Mouse (Mus musculus) right cerebral cortex, adult 18-20 months (tissue): Measurements from ENCODE around the gene Sfxn2.

Experiments
- DNase-seq: peaks from one replicate; pipeline ENCODE4 v3.0.0; 2022; ENCODE audit warnings: mixed read lengths

The Sfxn2 gene

DNA sequence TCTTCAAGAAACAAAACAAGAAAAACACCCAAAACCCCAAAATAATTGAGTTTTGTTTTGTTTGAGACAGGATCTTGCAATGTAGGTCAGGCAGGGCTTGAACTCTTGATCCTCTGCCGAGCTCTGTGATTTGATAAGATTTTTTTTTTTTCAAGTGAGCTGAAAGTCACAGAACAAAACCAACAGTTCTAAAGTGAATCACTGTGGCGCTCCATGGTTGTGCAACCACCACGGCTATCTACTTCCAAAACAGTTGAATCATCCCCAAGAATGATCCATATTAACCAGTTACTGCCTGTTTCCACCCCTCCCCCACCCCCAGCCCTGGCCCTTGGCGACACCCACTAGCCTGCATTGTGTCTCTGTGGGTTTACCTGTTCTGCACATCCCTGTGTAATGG, 27.2 kb downstream of the Sfxn2 start:
- DNase-seq = no peak

GRCm38 (mm10) chr19:46601491-46601890, 28.3 kb downstream of the Sfxn2 start:
- DNase-seq = no peak

DNA sequence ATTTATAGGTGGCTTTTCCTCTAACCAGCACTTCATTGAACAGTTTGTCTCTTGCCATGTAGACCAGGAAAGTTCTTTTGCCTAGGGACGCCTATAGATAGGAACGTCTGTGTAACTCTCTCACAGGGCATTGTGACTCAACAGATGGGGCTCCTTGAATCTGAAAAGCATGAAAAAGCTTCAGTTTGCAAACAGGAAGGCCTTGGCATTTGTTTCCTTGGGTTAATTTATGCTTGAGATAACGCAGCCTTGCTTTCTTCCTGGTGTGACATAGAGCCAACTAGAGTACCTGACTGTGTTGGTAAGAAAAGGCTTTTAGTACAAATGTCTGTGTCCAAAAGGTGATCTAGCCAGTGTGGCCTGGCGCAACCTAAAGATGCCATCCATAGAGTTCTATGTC, 29.2 kb downstream of the Sfxn2 start:
- DNase-seq = no peak

DNA sequence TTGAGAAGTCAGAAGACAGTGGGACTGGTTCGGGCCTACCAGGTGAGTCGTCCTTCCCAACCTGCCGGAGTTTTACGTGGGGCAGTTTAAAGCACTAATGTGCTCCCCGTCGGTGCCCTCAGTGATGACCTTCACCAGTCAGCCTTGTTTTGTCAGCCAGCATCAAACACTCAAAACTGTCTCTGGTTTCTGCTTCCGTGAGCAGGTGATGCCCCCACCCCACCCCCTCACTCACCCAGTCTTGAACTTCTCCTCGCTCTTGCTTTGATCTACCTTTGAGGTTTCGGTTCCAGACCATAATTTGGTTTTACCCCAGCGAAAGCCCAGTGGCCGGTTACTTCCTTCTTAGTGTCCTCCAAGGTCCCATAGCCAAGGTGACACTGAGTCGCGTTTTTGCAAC, 33.6 kb downstream of the Sfxn2 start:
- DNase-seq = no peak

DNA sequence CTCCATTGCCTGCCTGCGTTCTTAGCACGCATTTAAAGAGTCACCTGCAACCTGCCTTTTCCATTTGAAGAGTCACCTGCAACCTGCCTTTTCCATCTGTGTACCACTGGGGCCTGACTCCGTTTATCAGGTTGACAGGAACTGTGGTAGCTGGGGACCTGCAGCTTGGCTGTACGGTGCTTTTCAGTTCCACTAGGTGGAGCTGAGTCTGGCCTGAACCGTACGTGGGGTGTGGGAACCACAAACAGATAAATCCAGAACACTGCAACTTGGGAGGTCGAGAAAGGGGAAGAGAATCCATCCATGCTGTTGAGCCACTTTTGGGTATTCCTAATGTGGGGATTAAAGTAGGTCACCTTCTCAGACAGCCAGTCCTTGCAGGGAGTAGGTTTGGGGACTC, 34.3 kb downstream of the Sfxn2 start:
- DNase-seq = peak; percentile 28

DNA sequence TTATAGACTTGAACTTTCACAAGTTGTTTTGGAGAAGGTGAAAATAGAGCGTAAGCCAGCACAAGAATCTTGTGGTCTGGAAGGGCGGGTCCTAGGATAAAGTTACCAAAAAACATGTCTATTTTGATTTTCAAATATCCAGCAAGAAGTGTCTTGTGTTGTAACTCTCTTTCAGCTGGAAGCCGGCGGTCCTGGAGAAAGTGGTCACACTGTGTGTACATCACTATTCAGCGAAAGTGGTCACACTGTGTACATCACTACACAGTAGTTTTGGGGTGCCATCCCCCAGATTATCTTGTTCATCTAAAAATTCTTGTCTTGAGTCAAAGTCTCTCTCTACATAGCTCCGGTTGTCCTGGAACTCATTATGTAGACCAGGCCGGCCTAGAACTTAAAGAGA, 35.0 kb downstream of the Sfxn2 start:
- no peak for DNase-seq

DNA sequence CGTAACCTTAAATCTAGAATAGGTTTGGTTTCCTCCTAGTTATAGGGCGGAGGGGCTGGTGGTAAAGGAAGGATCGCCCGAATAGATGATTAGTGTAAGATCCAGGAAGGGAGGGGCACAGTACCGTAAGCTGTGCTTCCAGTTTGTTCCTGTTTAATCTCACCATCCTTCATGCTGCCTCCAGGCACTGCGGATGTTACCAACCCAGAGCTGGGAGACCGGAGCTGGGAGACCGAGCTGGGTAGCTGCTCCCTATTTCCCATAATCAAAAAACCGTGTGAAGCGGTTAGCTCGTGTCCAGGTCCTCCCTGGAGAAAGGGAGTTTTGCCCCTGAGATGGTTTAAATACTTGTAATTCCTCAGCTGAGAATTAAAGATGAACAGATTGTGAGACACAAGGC, 43.2 kb downstream of the Sfxn2 start:
- no peak for DNase-seq

DNA sequence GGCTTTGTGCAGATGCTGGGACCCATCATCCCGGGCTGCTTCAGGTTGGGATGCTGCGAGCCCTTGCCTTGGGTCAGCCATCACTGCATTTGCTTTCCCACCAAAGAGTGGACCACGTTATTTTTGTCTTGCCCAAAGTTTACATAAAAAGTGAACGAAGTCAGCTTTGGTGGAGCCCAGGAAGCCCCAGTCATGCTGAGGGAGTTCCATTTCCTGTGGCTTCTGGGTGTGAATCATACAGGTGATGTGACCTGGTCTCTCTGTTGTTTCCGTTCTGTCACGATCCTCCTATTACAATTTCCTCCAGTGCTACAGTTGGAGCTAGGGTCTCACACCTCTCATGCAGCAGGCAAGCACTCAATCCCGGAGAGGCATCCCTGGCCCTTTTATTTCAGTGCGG, 44.2 kb downstream of the Sfxn2 start:
- DNase-seq = no peak

- no peak for DNase-seq
Measured at GRCm38 (mm10) chr19:46618322-46618721, 45.2 kb downstream of the Sfxn2 start.

- DNase-seq = peak; percentile 33
Measured at GRCm38 (mm10) chr19:46619001-46619400, 45.8 kb downstream of the Sfxn2 start.

DNA sequence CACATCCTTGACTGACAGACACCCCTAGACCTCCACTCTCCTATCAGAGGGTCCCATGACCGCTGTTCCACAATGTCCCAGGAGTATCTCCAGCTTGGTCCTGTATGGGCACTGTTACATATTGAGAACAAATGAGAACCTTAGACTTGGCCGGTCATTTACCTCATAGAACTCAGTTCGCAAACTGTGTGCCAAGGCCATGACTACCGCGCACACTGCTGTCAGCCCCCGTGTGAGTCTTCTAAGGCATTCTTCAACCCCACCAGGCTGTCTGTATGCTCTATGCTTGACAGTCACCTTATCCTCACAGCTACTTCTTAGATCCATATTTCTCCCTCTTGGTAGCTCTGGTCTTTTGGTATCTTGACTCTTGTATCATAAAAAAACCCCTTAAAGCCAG, 46.4 kb downstream of the Sfxn2 start:
- DNase-seq = no peak

DNA sequence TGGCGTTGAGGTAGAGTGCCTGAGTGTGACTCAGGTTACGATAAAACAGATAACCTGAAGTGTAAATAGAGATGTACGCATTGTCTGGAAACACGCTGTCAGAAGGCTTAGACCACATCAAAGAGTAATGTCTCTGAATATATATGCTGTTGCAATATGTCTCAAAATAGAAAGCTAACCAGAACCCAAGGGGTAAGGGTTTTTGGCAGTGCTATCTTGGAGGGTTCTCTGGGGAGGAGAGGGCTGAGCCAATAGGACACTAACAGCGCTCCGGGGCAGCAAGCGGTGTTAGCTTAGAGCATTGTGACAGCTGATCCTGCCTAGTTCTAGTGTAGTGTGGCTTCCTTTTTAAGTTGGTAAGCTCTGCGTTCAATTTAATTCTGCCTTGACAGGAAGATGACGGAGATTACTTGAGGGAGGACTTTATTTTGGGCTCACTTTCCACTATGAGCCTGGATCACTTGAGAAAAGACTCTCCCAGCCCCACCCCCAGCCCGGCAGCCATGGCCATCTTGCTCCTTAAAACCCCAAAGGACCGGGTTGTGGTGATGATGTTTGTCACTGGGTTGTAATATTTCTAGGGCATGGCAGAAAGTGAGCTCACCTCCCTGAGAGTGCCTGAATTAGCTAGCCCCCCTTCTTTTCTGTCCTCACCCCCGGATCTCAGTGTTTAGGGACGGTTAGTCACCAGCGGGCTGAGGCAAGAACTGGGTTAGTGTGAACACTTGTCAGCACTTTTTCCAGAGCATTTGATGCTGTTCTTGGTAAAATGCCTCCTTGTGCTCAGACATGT, 47.0 kb downstream of the Sfxn2 start:
- DNase-seq = peak; percentile 81

- DNase-seq = peak; percentile 49
Measured at GRCm38 (mm10) chr19:46621236-46622183, 48.3 kb downstream of the Sfxn2 start.

DNA sequence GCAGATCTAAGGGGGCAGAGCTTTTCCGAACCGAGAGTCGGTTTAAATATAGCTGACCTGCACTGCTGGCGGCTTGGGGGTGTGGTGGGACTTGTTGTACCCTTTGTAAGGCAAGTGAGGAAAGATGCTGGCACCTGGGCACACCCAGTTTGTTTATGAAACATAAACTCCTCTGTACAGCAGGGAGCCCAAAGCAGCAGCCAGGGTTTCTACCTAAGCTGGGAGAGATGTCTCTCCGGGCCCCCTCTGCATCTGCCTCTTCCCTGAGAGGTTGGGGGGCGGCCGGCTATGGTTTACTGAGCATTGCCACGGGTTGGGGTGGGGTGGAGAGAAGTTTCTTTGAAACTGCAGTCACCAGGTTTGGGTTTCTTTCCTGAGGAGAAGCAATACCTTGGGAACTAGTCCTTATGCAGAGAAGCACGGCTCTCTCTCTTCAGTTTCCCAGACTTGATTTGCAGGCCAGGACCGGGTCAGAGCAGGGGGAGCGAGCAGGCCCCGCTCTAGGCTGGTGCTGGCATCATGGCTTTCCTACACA, 49.6 kb downstream of the Sfxn2 start:
- no peak for DNase-seq

GRCm38 (mm10) chr19:46623194-46623667, 50.1 kb downstream of the Sfxn2 start:
- peak; percentile 30 for DNase-seq

DNA sequence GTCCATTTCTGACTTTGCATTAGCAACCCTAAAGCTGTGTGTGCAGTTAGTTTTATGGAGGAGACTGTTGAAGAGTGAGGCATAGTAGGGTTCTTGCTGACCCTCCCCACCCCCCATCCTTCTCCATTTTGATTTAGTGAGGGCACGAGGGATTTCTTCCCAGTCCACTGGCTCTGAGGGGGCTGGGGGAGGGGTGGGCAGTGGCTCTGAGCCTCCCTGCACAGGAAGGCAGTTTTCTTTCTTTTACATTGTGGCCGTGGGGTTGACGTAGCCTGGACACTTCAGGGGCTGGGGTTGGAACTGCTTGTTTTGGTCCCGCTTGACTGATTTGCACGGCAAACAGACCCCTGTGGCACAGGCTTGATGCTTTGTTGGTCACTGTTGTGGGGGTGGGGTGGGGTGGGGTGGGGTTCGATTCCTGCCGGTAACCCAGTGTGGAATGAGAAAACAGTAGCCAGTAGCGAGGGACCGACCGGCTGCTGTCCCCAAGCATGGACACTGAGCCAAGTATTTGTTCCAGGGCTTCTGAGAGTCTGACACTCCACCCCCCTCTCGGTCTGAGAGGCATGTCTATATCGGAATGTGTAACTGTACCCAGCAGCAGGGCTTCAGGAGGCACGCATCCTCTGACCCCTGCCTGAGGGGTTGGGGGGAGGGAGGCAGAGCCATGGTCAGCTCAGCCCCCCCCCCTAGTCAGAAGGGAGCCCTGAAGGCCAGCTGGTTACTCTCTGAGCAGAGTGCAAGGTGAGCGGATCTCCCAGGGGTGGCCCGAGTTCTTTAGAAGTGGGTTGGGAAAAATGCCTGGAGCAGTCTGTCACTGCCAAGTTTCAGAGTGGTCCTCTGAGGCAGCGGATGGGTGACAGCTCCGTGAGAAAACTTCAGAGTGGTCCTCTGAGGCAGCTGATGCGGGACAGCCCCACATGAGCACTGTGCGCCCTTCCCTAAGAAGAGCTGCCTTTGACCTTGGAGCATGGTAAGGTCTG, 50.9 kb downstream of the Sfxn2 start:
- DNase-seq = no peak

DNA sequence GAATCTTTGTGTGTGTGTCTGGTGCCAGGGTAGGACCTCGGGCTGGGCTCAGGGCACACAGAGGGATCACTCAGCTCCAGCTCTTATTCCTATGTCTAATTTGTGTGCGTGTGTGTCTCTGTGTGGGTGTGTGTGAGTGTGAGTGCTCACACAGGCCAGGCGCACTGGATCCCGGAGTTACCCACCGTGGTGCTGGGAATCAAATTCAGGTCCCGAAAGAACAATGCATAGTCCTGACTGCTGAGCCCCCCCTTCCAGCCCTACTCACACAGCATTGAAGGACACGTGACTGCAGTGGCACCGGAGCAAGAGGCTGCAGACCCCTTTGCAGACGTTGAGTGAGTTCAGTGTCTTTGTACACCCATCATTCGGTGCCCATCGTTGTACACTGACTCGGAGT, 51.9 kb downstream of the Sfxn2 start:
- DNase-seq = no peak

GRCm38 (mm10) chr19:46625519-46625918, 52.4 kb downstream of the Sfxn2 start:
- no peak for DNase-seq

DNA sequence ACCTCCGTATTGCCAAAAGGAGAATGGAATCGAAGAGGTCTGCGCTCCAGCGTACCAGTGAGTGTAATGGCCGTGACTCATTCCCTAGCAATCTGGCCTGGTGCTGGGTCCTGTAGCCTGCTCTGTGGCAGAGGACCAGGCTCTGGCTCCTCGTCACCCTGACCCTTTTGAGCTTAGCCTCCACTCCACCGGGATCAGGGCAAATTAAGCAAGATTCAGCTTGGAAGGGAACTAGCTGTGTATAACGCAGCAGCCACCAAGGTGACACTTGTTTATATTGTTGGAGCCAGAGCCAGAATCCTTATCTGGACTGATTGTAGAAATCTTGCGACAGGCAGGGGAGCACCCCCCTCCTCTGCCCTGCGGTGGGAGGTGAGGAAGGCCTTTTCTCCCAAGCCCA, 55.2 kb downstream of the Sfxn2 start:
- no peak for DNase-seq

DNA sequence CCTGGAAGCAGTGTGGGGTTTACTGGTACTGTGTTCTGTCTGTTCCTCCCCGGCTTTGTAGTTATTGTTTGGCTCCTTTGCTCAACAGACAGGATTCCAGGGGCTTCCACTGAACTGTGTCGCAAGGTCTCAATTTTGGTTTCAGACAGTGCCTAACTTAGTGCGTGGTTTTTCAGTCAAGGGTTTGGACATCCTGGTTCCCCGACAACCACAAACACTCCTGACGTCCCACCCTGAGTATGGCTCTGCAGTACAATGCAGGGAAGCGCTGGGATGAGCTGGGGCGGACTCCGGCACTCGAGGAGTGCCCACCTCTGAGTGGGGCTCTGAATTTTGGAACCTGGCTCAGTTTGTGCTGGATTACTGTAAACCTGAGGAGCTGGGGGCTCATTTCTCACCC, 56.6 kb downstream of the Sfxn2 start:
- no peak for DNase-seq

GRCm38 (mm10) chr19:46631637-46632036, 58.5 kb downstream of the Sfxn2 start:
- DNase-seq = no peak

DNA sequence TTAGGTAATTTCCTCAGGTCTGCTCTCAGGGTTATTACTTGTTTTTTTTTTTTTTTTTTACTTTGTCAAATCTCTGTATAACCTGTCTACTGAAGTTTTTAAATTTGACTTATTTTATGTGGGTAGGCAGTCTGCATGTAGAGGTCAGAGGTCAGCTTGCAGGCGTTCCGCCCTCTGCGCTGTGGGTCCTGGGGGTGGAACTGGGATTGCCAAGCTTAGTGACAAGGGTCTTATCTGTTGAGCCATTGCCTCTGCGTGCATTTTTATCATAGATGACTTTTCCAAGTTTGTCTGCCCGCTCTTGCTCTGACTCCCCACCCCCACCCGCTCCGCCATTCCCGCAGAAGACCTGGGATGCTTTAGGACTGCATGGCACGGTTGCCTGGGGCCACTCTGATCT, 62.6 kb downstream of the Sfxn2 start:
- DNase-seq = no peak
